Mouse (Mus musculus): Measurements from ENCODE around the gene Rasal1.

The Rasal1 gene

DNA sequence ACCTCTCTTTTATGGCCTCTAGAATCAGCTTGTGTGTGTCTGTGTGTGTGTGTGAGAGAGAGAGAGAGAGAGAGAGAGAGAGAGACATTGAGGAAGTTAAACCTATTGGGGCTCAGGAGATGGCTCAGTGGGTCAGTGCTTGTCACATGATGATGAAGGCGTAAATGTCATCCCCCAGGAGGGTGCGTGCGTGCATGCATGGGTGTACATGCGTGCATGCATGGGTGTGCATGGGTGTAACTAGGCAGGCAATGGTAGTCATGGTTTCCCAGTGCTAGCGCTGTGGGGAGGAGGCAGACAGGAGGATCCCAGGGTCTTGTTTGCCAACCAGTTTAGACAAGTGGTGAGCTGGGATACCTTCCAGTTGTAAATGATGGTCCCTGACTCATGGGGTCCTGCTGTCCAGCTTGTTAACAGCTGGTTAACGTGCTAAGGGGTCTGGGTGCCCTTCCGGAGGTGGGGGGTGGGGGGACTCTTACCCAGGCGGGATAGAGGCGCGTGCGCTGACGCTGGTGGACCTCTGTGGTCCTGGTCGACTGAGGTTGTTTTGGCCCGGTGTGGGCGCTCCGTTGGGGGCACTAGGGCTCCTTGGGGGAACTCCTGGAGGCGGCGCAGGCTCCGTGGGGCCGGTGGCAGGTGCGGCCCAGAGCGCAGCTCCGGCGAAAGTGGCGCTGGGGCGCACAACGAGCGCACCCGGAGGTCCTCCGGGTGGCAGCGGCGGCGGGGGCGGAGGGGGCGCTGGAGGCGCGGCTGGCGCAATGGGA lies 45.5 kb downstream of the Rasal1 start:
- DNase-seq (ENCODE audit: low read depth, low spot score): no peak

DNA sequence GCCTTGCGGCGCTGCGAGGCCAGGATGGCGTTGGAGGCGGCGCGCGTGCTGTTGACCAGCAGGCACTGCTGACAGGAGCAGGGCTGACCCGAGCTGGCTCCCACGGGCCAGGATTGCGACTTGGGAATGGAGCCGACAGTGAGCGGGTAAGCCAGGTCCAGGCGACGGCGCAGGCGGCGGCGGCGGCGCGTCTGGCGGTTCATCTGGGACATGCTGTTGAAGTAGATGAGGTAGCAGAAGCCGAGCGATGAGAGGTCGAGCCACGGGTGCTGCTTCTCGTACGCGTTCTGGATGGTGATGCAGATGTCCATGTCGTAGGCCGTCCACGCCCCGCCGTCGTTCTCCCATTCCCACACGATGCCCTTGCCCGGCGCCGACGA lies 46.1 kb downstream of the Rasal1 start:
- no peak for DNase-seq (ENCODE audit: low read depth, low spot score)

GRCm38 (mm10) chr5:120696057-120696743 lies 47.6 kb downstream of the Rasal1 start:
- DNase-seq (ENCODE audit: low read depth, low spot score): no peak

- DNase-seq (ENCODE audit: low read depth, low spot score): no peak
These were observed 48.3 kb downstream of the Rasal1 start for GRCm38 (mm10) chr5:120696865-120697264.

- no peak for DNase-seq (ENCODE audit: low read depth, low spot score)
These were observed 49.6 kb downstream of the Rasal1 start for GRCm38 (mm10) chr5:120698181-120698580.

- DNase-seq (ENCODE audit: low read depth, low spot score): no peak
These were observed 50.3 kb downstream of the Rasal1 start for GRCm38 (mm10) chr5:120698801-120699391.

DNA sequence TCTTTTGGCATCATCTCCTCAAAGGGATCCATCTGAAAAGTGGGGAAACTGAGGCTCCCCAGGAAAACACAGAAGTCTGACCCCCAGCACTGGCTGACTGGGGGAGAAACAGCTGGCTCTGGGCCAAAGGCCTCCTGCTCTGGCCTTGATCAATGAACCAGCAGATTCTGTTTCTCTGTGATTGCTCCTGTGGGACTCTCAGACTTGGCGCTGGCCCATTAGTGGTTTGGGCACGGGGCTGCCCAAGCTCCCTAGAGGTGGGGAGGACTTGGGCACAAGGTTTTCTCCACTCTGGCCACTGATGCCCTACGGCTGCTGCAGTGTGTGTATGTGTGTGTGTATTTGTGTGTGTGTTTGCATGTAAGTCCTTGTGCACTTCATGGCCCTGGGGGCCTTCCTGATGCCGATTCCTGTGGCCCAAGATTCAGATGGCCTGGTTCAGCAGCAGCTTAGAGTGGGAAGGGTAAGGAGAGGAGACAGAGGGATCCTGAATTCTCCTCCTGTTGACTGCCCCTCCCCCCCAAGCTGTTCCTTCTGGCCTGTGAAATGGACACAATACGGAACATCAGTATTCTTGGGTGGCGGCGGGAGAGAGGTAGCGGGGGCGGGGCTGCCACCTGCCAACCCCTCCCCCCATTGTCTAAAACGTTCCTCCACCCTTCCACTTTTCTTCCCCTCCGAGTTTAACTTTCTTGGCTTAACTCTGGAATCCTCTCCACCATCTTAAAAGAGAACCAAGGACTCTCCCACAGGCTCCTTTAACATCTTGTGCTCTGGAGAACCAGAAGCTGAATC lies 52.6 kb downstream of the Rasal1 start:
- no peak for DNase-seq (ENCODE audit: low read depth, low spot score)

DNA sequence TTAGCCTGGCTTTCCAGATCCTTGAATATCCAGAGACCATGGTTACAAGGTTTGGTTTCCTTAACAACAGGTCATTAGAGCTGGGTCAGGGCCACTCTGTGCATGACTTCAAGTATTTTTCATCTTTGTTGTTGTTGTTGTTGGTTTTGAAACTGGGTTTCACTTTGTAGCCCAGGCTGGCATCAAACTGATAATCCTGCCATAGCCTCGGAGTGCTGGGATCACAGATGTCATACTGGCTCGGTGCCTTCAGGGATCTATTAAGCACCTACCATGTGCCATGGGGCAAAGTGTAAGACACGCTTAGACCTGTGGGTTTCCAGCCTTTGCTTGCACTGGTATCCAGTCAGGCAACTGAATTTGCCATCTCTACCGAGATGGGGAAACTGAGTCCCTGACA lies 53.8 kb downstream of the Rasal1 start:
- no peak for DNase-seq (ENCODE audit: low read depth, low spot score)

DNA sequence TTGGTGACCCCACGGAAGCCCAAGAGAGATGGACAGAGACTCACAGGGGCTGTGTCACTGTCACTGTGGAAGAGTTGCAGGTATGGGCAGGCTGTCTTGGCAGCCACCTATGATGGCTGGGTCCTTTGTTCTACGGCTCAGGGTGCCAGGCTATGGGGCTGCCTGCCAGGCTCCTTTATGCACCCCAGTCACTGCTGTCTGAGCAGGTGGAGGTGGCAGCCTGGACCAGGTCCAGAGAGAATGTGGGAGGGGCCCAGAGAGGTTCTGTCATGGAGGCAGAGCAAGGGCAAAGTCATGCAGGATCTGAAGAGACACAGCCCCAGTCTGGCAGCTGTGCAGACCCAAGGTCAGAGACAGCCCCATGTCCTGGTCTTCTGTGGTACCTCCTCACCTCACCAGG lies 54.4 kb downstream of the Rasal1 start:
- no peak for DNase-seq (ENCODE audit: low read depth, low spot score)

- DNase-seq (ENCODE audit: low read depth, low spot score): no peak
These were observed 55.0 kb downstream of the Rasal1 start for GRCm38 (mm10) chr5:120703660-120704059.

GRCm38 (mm10) chr5:120704421-120704820 lies 55.8 kb downstream of the Rasal1 start:
- DNase-seq (ENCODE audit: low read depth, low spot score): no peak

DNA sequence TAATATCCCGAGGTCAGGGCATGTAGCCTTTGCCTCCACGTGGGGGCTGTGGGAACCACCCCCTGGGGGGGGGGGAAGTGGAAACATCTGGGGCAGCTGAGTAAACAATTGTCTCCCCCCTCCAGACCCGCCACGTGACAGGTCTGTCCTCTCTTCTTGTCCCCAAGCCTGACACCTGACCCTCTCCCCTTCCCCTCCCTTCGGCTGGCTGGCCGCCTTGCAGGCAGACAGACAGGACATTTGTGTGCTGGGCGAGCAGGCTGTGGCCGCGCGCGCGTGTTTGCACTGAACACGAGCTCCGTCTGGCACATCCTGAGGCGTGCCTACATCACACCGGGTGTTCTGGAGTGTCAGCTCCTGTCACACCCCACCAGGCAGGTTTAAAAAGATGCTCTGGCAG lies 57.9 kb downstream of the Rasal1 start:
- peak; percentile 13 for DNase-seq (ENCODE audit: low read depth, low spot score)

DNA sequence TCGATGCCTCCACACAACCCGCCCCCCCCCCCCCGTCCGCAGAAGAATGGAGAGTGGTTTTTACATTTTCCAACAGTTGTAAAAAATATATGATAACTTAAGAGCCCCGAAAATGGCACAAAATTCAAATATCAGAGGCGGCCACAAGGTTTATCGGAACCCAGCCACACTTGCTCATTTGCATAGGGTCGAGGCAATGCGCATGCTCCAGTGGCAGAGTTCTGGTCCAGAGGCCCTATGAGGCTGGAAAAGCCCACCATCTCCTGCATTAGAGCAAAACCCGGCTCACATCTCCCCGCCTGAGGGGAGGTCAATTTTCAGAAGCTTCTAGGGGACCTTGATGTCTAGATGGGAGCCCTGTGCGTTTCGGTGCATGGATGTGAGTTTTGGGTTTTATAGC lies 58.4 kb downstream of the Rasal1 start:
- DNase-seq (ENCODE audit: low read depth, low spot score): no peak

DNA sequence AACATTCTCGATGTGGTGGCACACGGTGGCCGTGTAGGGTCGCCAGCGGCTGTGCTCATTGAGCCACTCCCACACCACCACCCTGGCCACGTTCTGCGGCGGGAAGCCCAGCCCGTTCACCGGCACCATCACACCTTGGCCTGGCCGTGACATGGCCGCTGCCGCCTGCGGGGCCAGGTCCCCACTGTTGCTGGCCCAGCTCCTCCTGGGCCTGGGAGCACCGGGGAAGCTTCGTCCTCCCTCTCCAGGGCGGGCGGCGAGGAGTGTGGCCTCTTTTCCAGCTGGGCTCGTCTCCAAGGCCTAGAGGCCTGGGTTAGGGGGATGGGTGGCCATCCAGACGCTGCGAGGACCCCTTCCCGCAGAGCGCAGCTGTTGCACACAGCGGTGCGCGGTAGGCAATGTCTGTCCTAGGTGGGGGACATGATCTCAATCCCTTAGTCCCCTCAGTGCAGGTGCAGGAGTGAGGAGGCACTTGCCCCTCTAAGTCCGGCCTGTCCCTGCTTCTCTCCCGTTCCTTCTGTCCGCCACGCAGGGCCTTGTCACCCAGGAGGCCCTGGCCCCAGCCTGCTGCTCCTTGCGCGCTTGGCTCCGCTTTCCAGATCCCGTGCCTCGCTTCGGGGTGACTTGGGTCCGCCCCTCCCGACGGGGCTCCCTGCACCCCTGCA lies 61.7 kb downstream of the Rasal1 start:
- DNase-seq (ENCODE audit: low read depth, low spot score): no peak

DNA sequence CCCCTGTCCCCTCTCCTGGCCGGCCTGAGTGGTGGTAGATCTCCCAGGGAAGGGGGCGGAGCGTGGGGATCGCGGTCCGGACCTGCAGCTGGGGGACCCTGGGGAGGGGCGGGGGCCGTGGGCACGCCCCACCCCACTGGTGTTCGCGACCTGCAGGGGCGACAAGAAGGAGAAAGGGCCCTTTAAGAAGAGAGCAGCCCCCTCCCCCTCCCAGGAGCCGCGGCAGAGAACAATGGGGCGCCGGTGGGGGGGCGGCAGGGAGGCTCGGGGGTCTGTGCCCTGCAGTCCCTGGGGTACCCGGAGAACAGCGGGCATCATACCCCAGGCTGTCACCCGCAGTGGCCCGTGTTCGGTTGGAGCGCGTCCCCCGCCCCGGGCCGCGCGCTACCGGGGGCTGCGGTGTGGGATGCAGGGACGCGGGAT lies 62.2 kb downstream of the Rasal1 start:
- DNase-seq (ENCODE audit: low read depth, low spot score): no peak

DNA sequence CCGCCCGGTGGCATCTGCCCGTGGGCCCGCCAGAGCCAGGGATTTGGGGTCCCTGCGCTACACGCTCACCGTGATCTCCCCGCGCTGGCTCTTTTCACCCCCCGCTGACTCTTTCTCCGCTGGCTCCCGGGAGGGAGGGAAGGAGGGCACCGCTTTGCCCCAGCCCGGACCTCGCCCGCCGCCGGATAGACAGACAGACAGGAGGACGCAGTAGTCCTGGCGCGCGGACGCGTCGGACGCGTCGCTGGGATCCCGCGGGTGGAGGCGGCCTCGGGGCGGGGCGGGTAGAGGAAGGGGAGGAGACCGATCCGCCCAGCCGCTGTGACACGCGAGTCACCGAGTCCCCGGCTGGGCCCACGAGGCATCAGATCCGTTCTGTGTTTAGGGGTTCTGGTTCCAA lies 62.8 kb downstream of the Rasal1 start:
- DNase-seq (ENCODE audit: low read depth, low spot score): no peak

GRCm38 (mm10) chr5:120711827-120712226 lies 63.2 kb downstream of the Rasal1 start, which contains the start of gene Dtx1:
Dtx1 (minus strand) TSS chr5:120711927.
- DNase-seq (ENCODE audit: low read depth, low spot score): no peak

DNA sequence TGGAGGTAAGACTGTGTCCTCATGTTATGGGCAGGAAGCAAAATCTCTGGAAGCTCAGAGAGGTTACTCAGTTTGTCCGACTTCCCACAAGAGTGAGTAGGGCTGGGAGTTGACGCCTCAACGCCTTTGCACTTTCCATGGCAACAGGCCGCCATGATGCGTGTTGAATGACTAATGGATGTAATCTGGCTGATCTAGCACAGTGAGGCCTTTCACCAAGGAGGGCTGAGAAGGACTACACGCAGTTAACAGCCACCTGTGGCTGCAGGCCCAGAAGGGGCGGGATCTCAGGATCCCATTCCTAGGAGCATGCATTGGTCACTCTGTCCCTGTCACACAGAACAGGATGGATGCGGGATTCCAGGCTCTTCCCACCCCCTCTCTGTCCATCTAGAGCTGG lies 64.1 kb downstream of the Rasal1 start:
- no peak for DNase-seq (ENCODE audit: low read depth, low spot score)

DNA sequence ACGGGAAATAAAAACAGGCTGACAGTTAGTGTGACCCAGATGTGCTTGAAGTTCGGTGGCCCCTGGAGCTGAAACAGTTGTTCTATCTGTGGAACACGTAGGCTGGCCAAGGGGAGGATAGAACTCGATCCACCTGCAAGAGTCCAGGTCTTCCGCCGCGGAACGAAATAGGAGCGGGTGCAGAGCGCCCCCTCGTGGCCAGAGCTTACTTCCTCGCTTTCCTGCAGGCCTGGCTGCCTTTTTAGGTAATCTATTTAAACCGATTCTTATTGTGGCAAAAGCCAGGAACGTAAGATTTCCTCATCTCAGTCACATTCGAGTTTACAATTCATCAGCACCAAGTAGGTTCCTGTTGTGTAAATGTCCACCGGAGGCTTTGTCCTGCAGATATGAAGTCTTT lies 65.7 kb downstream of the Rasal1 start:
- peak; percentile 26 for DNase-seq (ENCODE audit: low read depth, low spot score)

DNA sequence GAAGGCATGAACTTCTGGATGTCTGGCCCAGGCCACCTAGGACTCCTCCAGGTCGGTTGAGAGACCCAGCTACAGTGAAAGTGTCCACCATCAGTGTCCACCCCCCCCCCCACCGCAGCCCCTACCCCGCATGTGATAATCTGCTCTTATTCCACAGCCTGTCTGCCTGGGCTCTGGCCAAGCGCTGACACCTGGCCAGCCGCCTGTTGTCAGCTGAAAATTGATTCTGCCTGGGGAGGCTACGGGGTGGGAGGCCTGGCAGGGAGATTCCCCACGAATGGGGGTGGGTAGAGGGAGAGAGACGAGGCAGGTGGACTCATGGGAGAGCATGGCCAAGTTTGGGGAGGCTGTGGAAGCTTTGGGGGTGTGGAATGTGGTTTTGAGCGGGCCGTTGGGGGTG lies 68.5 kb downstream of the Rasal1 start:
- no peak for DNase-seq (ENCODE audit: low read depth, low spot score)

- no peak for DNase-seq (ENCODE audit: low read depth, low spot score)
These were observed 70.2 kb downstream of the Rasal1 start for GRCm38 (mm10) chr5:120718600-120719378.
